Mouse (Mus musculus) frontal cortex, adult (tissue): ENCODE data around the gene Mettl18.
"Not testable (repeated sequence)": the region's sequence is repeated elsewhere in the genome, so short reads cannot be mapped to it uniquely, and the experiment has no call there.

Experiments used
- ATAC-seq: cut with Nextera tagmentation; 2 replicates; pipeline ENCODE4 v1.9.2; 2017; ENCODE audit warnings: mild to moderate bottlenecking, moderate library complexity, mixed read lengths; ENCODE audit not compliant: low TSS enrichment

The Mettl18 gene

DNA sequence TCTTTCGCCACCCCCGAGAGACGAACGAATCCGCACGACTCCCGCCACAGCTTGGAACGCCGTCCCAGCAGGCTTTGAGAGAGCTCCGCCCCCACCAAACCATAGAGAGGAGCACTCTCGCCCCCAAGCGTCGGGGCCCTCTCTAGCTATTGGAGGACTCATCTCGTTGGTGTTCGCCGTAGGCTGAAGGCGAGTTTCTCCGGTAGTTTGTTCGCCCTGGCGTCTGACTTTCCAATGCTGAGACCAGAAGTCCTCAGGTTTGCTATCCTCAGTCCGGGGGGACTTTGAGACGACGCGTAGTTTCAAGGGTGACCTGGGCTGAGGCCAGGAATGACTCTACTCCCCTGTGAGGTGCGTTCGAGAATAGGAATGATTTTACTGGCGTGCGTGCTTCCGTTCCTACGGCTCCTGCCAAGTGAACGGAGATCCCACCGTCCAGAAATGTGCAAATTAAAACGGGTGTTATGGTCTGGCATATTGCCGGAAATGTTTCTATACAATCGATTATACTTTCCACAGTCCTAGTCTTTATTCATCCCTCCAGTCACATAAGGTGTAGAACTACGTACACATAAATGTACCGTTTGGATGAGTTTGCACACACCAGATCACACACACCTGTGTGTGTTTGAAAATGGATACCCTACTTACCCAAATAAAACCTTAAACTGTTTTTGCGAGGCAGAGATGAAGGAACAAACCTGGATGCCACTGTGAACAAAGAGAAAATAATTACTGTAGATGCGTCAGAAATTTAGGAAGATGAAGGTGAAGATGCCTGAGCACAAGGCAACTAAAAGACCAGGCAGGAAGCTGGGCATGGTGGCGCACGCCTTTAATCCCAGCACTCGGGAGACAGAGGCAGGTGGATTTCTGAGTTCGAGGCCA lies at the start of gene Mettl18, which contains the start of gene BC055324:
Gene Mettl18, plus strand, starts transcription at position 169 of the 888 bp plus-strand sequence.
Gene BC055324, minus strand, starts transcription at position 76 of the 888 bp plus-strand sequence.
- ATAC-seq = peak; percentile 99

GRCm38 (mm10) chr1:163953396-163953795 lies 41.3 kb upstream of the Mettl18 start:
- no peak for ATAC-seq

GRCm38 (mm10) chr1:163958036-163958435 lies 36.7 kb upstream of the Mettl18 start:
- peak; percentile 93 for ATAC-seq

- ATAC-seq = no peak
Measured at GRCm38 (mm10) chr1:163964008-163964689, 30.5 kb upstream of the Mettl18 start.

DNA sequence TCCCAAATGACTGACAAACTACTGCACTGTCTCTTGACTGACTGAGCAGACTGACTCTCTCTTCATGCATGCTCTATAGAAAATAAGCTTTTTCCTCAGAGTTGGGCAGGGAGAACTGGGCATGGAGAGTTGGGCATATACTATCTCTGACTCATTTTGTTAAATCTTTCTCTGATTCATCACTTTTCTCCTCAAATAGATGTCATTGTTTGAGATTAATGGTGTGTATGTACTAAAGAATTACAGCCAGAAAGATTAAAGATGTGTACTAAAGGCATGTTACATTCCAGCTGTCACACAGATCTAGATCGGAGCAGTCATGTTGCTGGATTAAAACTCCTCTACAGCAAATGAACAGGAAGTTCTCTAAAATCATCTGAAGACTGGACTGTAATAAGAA lies 20.2 kb upstream of the Mettl18 start:
- ATAC-seq = no peak

- ATAC-seq = no peak
Measured at GRCm38 (mm10) chr1:163975088-163975487, 19.6 kb upstream of the Mettl18 start.

DNA sequence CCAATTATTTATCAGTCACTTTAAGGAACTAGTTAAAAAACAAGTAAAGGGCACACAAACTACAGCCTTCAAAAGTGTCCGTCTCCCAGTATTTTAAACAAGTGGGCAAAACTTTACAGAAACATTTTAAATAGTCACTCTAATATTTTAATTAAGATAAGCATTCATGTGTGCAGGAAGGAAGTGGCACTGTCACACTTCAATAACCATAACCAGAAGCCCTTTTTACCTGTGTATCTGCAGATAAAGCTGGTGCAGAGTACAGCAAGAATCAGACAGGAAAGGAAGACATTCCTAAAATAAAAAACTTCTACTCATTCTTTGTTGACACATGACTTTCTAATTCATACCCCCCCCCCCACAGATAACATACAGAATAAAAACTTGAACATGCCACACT lies 18.2 kb upstream of the Mettl18 start:
- ATAC-seq = no peak

DNA sequence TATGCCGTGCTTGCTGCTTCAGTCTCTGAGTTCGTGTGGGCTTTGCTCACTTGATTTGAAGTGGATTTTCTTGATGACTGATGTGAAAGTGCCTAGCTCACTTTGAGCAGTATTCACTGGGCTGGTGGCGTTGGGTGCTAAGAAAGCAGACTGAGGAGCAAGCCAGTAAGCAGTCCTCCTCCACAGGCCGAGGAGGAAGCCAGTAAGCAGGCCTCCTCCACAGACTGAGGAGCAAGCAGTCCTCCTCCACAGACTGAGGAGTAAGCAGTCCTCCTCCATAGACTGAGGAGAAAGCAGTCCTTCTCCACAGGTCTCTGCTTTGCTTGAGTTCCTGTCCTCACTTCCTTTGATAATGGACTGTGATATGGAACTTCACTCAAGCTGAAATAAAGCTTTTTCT lies 2.3 kb upstream of the Mettl18 start:
- ATAC-seq = no peak

DNA sequence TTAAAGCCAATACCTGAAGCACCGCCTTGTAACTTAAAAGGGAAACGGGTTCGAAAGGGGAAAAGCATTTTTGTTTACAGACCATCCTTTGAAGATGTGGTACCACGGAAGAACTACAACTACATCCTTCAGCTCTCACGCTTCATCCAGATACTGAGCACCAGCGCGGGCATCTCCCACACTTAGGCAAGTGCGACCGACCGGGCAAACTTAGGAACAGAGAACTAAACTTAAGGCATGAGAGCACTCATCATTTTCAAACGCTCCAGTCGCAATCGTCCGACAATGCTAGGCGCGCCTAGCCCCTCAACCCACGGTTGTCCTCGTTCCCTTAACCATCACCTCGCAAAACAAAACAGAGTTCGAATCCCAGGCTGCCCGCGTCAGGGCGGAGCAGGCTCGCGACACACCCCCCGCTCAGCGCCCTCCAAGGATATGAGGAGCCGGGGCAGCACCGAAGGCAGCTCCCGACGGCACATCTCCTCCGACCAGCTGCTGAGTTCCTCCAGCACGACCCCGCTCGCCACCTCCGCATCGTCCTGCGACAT lies 442 bp upstream of the Mettl18 start:
- ATAC-seq = peak; percentile 70

GRCm38 (mm10) chr1:163995609-163995913 lies 872 bp downstream of the Mettl18 start:
- no peak for ATAC-seq

GRCm38 (mm10) chr1:164001831-164002452 lies 7.3 kb downstream of the Mettl18 start:
- ATAC-seq = no peak

- ATAC-seq = no peak
Measured at GRCm38 (mm10) chr1:164004311-164004710, 9.6 kb downstream of the Mettl18 start.

GRCm38 (mm10) chr1:164009235-164009634 lies 14.5 kb downstream of the Mettl18 start:
- no peak for ATAC-seq

DNA sequence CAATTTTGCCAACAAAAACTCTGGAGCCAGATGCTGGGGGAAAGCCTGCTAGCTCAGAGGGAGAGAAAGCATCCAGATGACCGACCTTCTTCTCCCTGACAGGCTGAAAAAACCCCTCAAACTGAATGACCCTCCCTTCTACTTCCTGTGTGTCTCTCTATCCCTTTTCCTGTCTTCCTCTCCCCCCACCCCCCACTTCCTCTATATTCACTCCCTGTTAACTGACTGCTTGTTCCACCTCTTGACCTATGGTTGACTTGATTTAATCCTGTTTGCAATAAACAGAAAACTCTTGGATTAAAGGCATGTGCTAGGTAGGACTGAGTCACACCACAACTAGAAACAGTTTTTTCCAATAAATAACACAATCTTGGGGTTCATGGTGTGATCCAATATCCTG lies 19.9 kb downstream of the Mettl18 start:
- ATAC-seq = no peak

GRCm38 (mm10) chr1:164018221-164018896 lies 23.7 kb downstream of the Mettl18 start:
- ATAC-seq = no peak

- no peak for ATAC-seq
Measured at GRCm38 (mm10) chr1:164019789-164020188, 25.1 kb downstream of the Mettl18 start.

- ATAC-seq = not testable (repeated sequence)
Measured at GRCm38 (mm10) chr1:164020746-164021145, 26.1 kb downstream of the Mettl18 start.

DNA sequence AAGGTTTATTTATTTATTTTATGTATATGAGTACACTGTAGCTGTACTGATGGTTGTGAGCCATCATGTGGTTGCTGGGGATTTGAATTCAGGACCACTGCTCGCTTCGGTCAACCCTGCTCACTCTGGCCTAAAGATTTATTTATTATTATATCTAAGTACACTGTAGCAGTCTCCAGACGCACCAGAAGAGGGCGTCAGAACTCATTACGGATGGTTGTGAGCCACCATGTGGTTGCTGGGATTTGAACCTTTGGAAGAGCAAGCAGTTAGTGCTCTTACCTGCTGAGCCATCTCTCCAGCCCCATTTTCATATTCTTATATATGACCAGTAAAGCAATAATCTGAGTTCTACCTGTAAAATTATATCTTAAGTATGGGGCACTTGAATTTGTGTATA lies 27.4 kb downstream of the Mettl18 start:
- ATAC-seq = not testable (repeated sequence)

GRCm38 (mm10) chr1:164025685-164026084 lies 31.0 kb downstream of the Mettl18 start:
- ATAC-seq = no peak

DNA sequence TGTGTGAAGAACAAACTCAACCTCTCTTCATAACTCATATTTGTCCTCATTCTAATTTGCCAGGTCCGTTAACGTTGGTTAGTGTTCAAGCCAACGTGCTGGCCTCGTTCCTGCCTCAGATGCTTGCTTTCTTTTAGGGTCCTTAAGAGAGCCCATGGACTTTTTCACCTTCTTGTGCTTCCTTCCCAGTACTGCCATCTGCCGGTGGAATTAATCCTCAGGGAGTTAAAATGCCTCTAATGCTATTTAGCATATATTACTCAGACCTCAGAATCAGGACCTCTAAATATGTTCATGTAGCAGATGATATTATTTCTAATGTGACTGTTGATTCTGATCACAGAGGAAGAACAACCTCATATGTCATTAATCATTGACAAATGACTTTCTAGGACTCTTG lies 32.7 kb downstream of the Mettl18 start:
- no peak for ATAC-seq

DNA sequence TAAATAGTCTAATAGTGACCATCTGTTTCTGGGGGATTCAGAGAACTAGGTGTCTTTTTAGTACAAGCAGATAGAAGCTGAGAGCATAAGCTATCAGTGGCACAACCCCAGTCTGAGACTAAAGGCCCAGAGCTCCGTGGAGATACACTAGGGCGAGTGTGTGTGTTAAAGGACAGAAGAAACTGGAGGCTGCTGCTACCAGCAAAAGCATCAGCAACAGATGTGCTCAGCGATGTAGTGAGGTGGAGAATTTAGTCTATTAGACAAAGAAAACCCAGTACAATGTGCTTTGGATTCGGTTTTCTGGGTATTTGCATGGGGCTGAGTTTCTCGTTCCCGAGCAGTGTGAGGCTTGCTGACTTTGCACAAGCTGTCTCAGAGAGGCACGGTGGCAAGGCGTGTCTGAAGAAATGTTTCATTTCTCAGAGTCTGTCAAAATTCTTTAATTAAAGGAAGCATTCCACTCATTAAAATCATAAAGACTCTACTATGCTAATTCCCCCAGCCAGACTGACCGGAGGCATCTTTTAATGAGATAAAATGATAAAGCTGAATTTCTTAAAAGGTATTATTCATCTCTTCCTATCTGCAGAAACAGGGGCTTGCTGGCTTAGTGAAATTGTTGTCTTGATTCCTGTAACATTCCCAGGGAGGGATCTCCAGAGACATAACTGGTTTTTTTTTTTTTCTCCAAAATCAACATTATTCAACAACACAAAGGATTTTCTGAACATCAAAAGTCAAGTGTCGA lies 45.9 kb downstream of the Mettl18 start:
- ATAC-seq = no peak
